Mouse (Mus musculus) lung, postnatal 10 days (tissue): ENCODE measurements around the gene E130114P18Rik.

ENCODE experiments used
- DNase-seq: peaks from one replicate; pipeline ENCODE4 v3.0.0; 2021

E130114P18Rik gene

DNA sequence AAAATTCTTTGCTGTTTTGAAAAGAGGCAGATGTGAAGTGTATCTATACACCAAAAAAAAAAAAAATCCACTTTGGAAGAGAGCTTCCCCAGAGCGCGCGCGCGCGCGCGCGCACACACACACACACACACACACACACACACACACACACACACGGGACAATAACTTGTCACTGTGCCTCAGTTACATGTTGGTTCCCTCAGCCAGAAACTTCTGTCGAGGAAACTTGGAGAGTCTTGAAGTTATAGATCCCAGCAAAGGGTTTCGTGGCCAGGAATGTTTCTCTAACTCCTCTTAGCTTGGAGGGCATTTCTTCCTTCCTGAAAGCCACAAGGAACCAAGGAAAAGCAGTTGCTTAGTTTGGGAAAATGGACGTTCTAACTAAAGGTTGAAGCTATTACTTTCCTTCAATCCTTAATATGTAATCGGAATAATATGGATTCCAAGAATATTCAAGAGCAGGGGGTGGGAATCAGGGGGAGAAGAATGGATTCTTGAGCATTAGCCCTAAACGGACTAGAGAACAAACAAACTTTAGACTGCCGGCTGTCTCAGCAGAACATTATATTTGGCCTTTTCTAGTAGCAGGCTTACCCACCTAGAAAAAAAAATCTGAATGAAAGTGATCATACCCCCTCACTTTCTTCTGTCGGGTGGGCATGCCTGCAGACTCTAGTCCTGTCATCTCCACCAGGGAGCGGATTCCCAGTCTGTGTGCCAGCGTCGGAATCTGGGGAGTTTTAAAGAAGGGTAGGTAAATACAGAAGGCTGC, 2.2 kb downstream of the E130114P18Rik start:
- peak; percentile 51 for DNase-seq

DNA sequence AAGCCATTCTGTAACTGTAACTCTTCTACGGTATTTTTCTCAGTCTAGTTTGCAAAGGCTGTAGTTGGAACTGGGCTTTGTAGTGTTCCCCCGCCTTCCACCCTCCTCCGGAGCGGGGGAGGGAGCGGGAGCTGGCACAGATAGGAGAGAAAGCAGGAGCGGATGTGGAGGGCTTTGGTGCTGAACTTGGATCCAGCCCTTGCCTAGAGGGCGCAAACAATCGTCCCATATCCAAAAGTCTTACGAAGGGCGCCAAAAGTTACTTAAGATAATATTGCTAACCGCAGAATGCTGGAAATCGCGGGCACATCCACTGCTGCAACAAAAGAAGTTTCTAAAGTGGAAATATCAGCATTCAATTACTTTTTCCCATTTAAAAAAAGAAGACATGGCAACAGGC, 2.8 kb downstream of the E130114P18Rik start:
- DNase-seq, result peak; percentile 91

DNA sequence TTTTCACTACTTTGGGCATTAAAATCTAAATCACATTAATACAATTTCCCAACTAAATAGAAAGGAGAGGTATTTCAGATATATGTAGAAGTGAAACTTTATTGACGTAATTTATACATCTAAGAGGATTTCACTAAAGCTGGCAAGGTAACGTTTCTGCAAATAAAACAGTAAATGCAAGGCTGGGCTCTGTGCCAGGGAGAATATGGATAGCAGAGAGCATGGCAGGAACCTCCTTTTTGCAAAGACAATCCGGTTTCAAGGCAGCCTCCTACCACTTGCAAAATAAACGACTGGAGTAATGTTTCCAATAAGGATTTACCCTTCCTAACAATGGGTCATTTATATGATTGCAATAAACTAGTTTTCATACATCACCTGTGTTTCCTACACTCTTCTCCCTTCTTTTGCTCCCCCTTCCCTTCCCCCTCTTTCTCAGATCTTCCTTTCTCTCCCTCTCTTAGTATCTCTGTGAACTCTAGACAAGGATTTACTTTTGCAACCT, 3.4 kb downstream of the E130114P18Rik start:
- DNase-seq, result no peak

DNA sequence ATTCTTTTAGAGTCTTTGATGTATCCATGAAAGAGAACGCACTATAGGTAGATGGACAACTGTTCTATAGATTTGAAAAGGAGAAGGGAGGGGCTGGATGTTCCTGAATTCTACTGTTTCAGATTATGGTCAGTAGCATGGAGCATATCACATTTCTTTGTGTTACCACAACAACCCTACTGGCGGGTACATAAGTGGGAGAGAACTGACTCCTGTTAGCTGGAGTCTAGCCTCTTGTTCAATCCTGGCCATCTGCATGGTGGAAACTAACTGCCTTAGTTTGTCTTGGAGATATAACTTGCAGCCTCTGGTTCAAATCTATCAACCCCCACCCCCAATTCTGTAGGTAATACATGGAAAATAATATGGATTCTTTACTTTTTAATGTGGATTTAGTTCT, 4.1 kb downstream of the E130114P18Rik start:
- no peak for DNase-seq

DNA sequence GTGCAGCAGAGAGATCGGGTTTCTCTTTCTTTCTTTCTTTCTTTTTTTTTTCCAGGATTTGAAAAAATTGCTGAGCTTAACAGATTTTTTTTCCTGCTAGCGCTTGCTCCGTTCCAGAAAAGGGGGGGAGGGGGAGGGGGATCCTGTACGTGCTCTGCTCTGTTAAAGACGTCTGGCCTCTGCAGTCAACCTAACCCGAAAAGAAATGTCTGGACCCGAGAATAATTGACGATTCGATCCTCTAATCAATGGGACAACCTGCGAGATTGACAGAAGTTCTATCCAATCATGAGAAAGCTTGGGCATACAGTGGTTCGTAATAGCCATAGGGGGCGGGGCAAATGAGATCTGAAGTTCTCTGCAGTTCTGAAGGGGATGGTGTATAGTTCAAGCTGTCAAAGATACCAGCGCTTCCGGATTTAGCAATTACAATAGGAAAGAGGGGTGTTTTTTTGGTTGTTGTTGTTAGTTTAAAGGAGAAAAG, 4.7 kb downstream of the E130114P18Rik start:
- peak; percentile 97 for DNase-seq

DNA sequence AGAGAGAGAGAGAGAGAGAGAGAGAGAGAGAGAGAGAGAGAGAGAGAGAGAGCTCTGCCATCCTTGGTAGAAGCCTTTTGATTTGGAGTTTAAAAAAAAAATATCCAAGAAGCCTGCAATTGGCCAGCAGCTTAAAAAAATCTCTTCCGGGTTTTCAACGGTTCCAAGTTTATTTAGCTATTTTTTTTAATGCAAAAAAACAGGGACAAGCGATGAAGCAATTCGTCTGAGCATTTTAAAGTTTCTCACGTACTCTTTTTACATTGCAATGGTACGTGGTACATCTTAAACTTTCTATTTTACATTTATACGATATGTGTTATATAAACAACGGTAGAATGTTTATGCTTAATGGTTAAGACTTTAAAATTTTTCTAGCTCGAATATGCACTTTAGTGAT, 5.2 kb downstream of the E130114P18Rik start, which contains the start of gene Nfia:
TSS of gene Nfia (plus strand) at position 94 of the 400 bp plus-strand sequence.
- DNase-seq, result peak; percentile 51

DNA sequence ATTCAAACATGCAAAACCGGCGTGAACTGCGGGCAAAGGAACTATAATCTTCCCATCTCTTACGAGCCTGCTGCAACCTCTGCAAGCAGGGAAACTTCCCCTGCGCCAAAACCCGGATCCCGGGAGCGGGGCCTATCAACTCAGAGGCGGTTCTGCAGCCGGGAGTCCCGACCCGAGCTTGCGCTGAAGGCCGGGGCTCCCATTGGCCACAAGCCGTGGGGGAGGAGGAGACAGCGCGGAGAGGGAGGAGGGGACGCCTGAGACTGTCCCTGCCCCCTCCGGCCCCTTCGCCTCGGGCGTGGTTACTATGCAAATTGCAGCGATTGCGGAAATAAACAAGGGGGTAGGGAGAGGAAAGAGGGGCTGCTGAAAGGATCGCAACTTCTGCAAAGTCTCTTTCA, 5.8 kb downstream of the E130114P18Rik start:
- peak; percentile 99 for DNase-seq

DNA sequence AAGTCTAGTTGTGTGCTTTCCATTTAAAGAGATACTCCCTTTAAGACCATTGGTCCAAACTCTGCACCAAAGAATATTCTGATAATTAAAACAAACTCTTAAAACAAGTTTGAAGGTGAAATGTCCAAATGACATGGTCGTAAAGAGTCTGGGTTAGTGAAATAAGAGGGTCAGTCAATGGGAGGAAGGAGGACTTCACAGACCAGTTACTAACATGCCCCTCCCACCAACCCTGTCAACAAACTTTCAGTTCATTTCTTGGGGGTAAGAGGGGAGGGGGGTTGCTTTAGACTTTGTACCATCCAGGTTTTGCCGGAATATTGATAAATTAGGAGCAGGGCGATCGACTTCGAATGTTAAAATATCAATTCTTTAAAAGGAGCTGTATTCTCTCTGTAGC, 6.5 kb downstream of the E130114P18Rik start:
- no peak for DNase-seq

DNA sequence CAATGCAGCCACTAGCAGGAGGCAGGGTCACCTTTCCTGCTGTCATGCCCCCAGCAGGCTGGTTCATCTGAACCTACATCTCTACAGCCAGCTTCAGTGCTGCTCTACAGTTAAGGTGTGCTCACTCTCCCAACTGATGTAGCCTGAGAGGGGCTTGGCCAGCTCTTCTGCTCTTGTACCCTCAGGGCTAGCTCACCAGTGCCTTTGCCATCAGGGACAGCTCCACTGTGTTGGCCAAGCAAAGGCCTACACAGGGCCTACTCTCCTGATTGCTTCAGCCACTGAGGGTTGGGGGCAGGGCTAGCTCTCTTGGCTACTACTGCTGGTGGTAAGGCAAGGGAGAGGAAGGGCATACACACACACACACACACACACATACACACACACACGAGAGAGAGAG, 8.0 kb downstream of the E130114P18Rik start:
- DNase-seq, result no peak

DNA sequence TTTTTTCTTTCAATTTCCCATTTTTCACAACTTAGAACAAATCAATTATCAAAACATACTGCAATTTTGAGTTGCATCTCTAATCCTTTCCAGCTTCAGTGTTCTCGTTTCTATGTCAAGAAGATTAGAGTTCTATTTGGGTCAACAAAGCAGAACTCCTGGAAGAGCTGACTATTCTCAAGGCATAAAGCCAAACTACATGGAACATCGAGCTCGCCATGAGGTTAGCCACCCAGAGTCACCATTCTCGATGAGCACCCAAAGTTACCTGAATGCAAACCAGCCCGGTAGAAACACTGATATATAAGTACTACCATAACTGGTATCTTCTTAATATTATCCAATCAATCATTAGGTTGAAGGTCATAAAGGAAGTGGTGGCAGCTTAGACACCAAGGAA, 10.4 kb downstream of the E130114P18Rik start:
- DNase-seq, result no peak

DNA sequence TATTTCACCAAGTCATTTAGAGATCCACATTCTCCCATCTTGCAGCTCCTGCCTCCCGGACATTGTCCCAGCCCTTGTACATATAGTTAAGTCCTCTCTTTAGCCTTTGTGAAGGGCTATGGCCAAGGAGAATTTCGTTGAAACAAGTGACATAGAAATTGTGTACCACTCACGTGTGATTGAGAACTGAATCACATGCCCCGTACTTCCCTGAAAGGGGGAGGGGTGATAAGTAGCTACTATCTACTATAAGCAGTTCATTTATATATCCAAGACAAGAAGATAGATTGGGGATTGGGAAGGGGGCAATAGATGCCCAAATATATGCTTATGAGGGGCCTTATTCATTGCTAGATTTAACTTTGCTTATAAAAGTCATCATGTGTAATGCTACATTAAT, 10.9 kb downstream of the E130114P18Rik start:
- DNase-seq, result no peak

DNA sequence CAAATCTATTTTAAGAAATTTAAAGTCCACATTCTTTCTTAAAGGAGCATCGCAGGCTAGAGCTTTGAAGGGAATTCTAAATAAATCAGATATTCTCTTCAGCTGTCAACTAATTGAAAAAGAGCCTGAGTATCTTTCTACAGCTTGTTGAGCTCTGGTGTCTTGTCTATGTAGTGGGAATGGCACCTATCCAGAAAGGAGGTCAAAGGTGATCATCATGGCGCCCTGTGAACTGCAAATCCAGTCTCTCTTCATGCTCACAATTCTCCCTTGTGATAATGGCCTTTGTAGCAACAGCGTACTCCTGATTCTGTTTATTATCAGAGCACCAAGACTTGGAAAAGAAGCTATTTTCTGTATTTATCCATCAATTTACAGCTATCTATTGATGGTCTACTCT, 11.8 kb downstream of the E130114P18Rik start:
- no peak for DNase-seq

DNA sequence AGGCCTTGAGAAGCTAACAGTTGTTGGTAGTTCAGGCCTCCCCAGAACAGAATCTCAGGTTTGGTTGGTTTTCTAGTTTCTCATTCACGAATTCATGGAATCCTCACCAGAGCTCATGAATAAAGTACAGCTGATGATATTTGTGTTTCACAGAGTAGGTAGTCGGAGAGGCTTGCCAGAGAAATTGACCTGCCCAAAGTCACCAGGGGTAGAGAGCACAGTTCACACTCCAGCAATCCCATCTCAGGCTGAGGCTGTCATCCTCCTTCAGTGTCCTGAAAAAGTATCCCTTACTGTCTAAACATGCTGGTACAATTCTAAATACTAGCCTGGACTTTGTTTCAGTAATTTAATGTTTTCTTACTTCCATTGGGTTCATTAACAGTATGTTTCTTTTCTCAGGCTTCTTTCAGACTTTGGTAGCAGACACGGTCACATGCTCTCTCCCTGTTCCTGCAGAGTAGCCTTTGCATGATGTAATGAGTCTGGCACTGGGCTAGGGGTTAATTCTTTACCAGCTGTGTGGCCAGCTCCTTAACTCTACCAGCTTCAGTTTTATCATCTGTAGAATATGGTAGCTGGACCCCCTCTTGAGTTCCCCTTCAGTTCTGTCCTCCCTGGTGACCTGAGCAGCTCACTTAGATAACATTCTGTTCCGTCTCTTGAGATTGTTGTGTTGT, 12.4 kb downstream of the E130114P18Rik start:
- DNase-seq, result no peak

DNA sequence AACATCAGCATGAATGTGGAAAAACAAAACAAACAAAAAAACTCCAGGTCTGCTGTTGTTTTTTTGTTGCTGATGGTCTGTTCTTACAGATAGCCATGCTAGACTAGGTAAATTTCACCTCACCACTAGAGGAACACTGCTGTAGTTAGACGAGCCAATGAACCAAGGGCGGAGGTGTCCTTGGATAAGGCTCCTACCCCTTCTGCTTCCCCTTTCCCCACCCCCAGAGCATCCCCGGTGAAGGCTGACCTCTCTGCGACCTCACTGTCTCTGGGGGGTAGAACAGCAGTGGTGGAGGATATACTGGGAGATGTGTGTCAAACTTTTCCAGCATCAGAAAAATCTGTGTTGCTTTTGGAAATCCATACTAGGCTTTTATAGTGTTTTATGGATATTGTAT, 13.3 kb downstream of the E130114P18Rik start:
- DNase-seq, result no peak

DNA sequence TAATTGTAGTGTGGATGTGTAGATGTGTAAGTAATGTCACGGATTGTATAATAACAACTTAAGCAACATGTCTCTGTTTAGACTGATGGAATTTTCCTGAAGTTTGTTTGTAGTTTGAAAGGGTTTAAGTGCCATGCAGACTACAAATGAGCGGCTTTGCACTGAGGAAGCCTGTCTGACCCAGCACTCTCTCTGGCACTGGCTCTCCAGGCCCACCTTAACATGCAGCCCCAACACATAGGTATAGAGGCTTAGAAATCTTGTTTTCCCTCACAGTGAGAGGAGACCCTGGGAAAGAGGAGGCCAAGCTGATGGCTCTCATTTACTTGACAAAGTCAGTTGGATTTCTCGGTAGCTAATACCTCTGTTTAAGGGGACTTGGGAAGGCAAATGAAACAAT, 19.2 kb downstream of the E130114P18Rik start:
- no peak for DNase-seq

DNA sequence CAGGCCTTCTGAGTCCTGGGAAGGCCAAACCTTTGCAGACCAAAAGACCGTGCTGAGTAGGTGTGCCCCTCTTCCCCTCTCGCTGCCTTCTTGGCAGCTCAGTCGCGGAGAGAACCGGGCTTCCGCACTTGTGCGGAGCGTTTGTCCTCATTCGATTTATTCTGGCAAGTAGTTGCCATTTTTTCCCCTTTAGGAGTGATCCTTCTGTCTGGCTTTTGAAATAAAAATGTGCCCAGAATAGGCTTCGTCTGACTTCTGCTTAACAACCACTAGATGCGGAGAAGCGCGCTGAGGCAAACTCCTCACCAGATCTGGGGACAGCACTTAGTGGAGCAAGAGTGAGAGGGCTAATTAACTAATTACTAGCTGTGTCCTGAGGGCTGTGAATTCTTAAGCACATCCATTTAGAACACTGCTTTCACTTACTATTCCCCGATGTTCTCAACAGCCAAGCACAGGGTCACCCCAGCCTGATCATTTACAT, 19.9 kb downstream of the E130114P18Rik start:
- DNase-seq, result peak; percentile 60

DNA sequence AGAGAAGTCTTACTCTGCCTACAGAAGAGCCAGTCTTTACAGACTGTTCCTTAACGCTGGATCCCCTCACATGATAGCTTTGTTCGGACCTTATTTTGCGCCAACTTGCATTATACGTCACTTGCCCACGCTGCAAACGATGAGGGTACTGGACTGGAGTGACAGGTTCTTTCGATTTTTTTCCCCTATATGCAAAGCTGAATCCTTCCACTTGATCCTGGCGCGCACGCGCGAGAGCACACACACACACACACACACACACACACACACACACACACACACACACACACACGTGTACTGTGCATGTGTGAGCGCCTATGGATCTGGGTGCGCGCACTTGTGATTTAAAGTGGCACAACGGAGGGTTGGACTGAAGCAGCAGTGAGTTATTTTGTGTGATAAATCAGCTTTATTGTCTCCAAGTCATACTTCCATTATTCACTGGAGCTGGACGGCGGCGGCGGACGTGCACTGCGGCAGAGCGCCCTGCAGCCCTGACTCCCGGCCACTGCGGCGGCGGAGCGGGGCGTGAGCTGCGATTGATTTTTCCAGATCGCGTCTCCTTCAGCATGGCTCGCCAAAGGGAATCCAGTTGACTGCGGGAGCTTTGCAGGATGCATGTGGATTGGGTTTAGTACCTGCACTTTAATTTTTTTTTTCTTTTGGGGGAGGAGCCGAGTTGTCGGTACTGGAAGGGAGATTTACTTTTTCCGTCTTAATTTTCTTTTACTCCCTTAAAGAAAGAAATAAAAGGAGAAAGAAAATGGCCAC, 20.5 kb downstream of the E130114P18Rik start:
- peak; percentile 78 for DNase-seq

DNA sequence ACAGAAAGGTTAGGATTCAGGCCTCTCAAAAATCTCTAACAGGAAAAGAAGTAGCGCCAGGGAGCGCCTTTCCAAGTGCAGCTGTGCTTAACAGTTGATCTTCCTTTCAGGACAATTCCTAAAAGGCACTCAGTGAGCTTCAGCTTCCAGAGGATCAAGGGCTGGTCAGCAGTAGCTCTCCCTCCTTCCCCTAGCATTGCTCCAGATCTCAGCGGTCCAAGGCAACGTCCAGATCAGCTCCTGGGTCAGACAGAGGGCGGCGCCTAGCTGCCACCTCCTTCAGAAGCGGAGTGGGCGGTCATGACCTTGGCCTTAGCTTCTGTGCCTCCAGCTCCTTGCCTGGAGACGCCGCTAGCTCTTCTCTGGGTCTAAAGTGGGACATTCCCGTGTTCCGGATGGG, 23.6 kb downstream of the E130114P18Rik start:
- DNase-seq, result peak; percentile 65

DNA sequence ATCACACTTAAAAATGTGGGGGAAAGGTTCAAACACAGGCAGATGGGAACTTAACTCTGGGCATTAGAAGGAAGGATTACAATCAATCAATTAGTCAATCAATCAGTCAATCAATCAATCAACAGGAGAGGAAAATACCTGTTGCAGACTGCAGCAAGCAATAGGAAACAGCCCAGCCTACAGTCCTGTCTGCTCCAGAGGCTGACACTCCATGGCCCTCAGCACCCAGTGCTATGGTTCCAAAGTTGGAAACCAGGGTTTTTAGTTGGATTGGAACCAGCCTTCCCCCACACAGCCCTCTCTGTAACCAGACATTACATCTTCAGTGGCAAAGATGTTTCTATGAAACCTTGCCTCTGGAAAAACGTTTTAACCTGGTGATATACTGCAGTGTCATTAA, 24.4 kb downstream of the E130114P18Rik start:
- DNase-seq, result no peak

DNA sequence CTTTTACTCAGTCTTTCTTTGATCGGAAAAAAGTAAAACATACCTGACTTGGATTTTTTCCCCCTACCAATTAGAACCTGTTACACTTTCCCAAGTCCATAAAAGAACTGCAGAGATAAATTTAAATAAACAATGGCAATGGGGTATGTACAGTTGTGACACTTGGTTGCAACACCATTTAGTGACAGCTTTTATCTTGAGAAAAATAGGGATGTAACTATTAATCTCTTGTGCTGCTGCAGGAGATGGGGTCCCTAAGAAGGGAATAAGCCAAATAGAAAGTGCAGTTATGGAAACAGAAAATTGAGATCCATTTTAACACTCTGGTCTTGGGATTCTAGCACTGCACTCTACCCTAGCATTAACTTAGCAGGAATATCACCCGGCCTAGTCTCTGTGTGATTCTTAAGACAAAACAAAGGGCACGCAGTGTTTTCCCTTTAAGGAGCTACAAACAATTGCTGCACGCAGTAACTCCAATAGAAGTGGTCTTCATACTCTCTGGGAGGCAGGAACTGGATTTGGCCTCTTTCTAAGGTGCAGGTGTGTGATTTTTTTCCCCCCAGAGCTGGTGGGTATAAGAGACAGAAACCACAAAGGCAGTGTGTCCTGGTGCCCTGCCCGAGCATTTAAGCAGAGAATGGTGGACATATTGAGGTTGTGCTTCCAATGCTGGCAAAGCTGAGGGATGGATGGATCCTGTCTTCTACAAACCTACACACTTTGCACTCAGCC, 25.4 kb downstream of the E130114P18Rik start:
- no peak for DNase-seq

DNA sequence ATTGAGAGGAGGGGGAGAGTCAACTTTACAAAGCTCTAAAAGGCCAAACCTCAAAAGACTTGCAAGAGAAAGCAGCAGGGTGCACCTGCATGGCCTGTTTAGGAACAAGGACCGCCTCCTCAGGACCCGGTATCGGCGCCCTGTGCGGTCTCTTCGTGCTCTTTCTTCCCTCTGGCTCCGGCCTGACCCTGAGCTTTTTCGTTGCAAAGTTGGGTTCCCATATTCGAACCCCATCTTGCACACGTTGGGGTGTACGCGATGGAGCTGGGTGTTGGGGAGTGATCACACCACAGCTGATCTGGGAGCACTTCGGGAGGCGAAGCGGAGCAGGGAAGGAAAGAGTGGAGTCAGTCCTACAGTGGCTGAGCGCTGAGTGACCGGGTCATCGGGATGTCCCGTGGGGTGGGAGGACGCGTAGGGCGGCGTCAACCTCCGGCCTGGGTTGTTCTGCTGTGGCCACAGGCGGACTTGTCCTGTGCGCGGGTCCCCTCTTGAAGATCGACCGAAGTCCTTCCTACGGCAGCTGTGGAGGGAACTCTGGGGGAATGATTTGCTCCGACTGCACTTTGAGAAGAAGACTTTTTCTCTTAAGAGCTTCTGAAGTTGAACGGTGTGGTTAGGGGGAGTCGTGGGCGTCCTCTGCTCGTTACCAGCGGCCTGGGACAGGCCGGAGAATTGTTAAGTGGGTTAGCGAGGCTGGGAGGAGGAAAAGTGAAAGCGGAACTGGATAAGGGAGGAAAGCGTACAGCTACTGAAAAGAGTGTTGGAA, 26.2 kb downstream of the E130114P18Rik start:
- peak; percentile 87 for DNase-seq
